Mouse (Mus musculus): Measurements from ENCODE around the gene Chga.
A peak's percentile ranks its signal among the peaks of the same experiment; 100 is the strongest.

Chga gene

DNA sequence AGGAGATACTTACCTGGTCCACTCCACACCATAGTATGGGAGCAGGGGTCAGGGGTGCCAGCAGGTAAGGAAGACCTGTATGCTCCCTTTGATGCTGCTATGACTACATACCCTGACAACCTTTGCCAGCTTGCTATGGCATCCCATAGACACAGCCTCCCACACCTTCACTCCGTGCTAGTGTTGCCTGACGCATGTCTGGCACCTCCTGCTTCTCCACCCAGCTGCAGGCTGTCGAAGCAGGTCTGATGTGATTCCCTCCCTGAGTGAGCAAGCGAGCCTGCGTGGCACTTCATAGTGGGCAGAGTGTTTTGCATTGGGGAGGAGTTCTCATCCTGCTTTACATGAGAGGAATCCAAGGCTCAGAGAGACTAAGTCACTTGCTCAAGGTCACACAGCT is 2.6 kb downstream of the Chga start:
- DNase-seq (ENCODE audit: low spot score in 2 of 2), result no peak

DNA sequence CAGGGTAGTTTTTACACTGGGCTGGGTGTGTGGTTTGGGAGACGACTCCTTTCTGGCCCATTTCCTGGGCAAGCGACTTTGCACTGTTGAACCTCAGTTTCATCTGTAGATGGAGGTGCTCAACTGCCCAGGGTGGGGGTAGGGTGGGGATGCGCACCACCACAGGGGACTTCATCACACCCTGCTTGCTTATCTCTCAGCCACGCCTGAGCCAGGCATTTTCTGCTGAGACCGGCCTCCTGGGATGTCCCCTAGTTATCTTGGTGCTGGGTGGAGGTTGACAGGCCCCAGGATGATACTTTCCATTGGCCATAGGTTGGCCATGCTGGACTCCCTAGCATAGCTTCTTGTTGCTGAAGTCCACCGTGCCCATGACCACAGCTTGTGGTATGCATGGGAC is 10.3 kb downstream of the Chga start:
- DNase-seq (ENCODE audit: low spot score in 2 of 2), result no peak

DNA sequence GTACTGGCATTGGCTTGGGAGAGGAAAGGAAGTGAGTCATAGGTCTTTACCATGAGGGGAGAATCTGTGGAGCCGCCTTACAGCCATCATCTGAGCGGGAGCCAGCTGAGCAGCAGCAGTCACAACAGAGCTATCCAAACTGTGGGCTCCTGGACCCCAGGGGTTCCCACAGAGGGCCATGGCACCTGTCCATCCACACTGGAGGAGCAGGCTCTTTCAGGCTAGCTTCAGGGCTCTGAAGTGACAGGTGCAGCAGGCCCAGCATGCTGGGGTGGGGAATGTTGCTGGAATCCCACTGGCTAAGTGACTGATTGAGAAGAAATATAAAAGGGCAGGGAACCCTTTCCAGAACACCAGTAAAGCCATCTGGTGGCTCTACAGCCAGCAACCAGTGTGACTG is 12.2 kb downstream of the Chga start:
- no peak for DNase-seq (ENCODE audit: low spot score in 2 of 2)

DNA sequence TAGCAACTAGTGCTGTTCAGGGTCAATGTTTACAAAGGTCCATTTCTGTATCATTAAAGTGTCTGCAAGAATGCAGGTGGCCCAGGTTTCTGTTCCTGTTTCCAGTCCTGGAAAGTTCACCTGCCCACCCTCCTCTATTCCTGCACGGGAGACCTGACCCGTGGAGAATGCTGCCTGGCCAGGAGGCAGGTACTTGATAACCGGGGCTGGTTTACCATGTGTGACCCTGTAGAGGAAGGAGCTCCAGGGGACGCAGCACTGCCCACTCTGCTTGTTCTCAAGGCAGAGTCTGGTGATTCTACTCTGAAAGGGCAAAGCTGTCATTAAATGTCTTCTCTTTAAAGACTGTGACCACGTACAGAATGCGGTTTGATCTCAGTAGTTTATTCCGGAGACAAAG is 13.4 kb downstream of the Chga start:
- DNase-seq (ENCODE audit: low spot score in 2 of 2), result no peak

DNA sequence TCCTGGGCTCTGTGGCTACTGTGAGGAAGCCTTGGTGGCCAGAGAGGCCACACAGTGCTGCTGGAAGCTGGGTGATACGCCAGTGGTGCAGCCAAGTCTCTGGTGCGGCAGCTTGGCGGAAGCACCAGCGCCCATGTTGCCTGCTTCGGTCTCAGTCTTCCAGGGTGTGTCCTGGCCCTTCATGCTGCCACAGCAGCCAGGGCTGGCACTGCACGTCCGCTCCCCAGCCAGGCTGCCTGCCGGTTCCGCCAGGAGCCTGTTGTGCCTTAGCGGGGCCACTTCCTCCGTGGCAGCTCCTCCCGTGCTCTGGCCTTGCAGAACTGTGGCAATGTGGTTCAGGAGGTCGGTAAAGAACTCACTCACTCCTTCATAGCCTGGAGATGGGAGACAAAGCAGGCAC is 15.3 kb downstream of the Chga start:
- DNase-seq (ENCODE audit: low spot score in 2 of 2), result no peak

DNA sequence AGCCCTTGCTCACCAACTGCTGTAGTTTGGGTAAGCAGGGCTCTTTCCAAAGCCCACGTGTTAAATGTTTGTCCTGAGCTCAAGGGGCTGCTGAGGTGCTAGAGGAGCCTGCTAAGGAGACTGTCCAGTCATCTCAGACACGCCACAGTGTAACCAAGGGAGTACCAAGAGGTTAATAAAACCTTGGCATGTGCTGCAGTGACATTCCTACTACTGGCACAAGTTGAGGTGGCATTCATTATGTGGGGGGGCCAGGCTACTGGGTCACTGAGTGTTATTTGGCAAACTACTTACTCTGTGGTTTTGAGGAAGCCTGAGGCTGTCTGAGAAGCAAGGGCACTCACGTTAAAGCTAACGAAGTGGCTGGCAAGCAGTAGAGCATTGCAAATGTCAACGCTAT is 16.0 kb downstream of the Chga start:
- DNase-seq (ENCODE audit: low spot score in 2 of 2), result no peak

DNA sequence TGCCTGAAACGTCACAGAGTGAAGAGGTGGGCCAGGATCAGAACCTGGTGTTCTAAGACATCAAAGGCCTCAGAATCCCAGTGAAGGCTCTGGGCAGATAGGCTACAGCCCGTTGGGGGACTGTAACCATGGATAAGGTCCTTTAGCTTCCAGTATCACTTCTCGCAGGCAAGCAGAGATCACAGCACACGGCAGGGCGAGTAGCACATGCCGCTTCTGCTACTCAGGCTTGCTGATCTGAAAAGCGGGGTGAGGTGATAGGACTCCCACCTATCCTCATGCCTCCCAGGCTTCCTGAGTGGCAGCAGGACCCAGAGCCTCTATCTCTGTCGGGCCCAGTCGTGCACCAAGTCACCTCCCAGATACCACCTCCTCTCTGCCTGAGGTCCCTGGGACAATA is 16.9 kb downstream of the Chga start:
- no peak for DNase-seq (ENCODE audit: low spot score in 2 of 2)

DNA sequence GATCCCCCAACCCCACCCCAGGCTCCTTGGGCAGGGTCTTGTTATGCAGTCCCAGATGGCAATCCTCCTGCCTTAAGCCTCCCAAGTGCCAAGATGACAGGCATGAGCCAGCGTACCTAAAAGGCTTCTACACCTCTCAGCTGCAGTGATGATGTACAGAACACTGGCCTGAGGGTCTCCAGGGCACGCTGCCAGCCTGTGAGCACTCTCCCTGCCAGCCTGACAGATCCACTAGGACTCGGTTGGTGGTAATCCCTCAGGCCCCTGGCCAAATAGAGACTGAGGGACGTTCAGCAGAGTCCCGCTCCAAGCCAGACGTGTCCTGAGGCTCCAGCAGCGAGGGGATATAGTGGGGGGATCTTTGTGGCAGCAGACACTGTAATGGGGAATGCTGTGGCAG is 18.3 kb downstream of the Chga start:
- no peak for DNase-seq (ENCODE audit: low spot score in 2 of 2)

DNA sequence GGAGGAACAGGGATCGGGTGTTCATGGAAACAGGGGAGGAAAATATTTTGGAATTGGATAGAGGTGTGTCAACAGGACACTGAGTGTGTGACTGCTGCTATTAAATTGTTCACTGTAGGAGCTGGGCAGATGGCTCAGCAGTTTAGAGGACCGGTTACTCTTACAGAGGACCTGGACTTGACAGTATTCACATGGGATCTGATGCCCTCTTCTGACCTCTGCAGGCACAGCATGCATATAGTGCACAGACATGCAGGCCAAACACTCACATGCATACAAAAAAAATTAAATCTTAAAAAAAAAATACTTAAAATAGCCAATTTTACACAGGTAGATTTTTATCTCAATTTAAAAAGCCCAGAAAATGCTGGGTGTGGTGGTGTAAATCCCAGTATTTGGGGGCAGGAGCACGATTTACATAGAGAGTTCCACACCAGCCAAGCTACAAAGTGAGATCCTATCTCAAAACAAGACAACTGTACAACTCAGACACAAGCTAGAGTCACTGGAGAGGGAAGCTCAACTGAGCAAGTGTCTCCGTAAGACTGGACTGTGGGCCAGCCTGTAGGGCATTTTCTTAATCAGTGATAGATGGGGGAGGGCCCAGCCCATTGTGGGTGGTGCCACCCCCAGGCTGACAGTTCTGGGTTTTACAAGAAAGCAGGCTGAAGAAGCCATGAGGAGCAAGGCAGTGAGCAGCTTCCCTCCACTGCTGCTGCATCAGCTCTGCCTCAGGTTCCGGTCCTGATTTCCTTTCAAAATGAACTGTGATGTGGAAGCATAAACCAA is 21.0 kb downstream of the Chga start:
- no peak for DNase-seq (ENCODE audit: low spot score in 2 of 2)

DNA sequence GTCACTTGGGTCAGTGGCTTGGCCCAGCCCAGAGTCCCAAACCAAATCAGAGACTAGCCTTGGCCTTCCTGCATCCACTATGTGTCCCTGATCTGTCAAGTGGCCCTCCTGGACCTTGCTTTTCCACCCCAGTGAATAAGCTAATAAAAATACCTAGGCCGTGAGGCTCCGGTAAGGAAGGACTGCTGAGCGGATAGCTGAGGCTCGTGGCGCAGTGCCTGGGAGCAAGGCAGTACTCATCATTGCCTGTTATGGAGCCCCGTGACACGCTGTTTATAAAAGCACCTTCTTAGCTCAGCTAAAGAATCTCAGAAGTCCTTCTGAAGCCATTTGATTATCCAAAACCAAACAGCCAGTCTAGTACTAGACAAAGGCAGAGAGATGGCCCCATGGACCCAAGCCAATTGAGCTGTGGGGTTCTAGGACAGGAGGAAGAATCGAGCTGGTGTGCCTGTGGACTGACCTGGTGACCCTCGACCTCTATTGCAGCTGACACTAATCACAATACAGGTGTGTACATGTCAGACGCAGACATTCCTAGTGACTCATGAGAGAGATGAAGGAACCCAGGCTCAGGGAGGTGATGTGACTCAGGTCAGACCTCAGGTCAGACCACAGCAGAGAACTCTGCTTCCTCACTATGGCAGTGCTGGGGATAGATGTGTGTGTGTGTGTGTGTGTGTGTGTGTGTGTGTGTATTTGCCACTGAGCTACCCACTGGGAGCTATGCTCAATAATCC is 22.1 kb downstream of the Chga start:
- no peak for DNase-seq (ENCODE audit: low spot score in 2 of 2)

DNA sequence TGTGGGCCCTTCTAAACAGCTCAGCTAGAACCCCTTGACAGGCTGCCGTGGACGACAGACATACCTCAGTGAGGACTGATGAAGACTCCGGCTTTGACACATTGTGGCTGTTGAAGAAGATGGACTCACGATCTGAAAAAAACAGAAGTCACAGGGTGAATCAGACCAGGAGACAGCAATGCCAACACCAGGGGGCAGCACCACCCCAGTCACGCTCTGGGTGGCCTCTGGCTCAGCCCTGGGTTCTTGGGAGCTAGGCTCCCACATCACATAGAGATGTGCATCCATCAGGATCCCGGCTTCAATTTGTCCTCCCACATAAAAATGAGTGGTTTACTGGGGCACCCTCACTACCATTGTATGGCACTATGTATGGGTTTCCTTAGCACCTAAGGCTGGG is 24.3 kb downstream of the Chga start:
- DNase-seq (ENCODE audit: low spot score in 2 of 2), result peak; percentile 55 to 85

DNA sequence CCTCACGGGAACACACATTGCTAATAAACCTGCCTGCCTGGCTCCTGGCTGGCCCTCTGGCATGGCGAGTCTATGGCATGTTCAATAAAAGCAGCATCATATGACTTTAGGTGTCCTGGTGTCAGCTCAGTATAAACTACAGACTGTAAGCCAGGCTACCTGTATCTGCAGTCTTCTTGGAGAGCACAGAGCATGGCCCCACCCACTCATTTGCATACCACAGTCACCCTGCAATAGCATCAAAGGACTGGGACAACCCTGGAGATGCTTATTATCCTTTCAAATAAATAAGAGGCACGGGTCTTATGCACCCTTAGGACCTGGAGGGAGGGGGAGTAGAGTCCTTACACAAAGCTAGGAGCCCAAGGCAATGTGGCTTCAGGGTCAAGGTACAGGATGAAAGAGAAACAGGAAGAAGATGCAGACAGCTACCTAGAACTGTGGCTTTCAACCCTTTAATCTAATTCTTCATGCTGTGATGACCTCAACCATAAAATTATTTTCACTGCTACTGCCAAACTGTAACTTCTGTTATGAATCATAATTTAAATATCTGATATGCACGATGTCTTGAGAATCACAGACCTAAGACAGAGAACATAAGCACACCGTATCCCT is 26.9 kb downstream of the Chga start:
- DNase-seq (ENCODE audit: low spot score in 2 of 2), result no peak

DNA sequence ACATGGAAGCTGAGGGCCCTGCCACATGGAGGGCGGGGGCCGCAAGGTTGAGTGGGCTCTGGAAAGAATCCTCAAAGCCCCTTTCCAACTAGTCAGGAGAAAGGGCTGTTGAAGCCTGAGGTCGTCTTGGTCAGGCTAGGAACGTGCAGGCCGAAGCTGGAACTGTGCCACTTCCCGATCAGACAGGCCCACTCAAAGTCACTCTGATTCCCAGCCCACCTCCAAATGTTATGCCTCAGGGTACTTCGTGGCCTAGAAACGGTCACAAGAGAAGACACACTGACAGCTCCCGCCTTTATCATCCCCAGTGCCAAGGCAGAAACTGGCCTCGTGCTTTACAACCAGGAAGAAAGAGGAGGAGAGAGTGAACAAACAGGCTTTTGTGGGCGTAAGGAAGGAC is 27.7 kb downstream of the Chga start:
- DNase-seq (ENCODE audit: low spot score in 2 of 2), result no peak

DNA sequence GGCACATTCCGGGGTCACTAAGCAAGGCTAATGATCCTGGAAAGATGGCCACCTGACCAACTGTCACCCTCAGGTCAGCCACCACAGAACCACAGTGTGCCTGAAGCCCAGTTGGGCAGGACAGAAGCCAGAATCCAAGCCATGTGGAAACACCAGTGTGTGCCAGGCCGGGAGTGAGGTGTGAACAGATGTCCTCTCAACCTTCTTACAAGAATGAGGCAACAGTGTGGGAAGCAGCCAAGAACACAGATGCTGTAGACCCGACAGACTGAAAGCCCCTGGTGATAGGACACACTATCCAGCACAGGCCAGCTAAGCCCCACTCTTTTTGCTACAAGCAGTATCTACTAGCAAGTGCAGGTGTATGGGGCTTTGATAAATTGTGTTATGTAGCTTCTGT is 30.6 kb downstream of the Chga start:
- no peak for DNase-seq (ENCODE audit: low spot score in 2 of 2)

DNA sequence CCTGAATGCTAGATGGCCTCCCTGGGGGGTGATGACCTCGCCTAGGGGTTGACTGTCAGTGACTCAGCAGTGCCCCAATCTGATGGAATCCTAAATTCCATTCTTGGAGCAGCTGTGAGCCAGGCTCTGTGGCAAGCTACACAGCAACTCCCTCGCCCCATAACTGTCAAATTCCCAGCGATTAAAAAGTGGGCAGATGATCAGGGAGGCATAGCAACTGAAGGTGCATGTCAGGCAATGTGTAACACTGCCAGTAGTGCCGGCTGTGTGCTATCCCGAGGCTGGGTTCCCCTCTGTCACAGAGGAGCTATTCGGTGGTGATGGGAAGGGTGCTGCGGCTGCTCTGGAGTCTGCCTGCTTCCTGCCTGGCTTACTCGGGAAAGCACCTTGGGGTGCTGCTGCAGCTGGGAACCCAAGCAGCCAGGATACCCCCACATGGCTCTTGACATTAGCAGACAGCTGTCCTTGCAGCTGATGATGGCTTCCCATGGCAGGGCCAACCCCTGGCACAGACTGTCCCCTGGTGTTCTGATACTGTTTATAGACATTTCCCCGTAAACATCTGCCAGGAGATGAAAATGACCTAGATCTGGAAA is 31.6 kb downstream of the Chga start:
- DNase-seq (ENCODE audit: low spot score in 2 of 2), result no peak

DNA sequence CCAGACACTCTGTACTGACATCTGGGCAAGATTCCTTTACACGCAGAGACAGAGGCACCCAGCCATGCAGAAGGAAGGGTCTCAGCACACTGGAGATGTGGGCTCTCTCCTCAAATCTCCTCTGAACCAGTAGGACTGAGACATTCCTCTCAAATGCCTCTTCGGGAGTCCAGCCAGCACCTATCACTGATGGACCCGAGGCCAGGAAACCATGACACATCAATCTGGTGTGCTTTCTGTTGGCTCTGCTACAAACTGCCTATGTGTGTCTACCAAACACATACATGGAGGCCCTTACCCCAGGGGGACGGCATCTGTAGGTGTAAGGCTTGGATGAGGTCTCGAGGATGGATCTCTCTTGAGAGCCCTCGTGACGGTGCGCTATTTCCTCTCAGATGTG is 32.3 kb downstream of the Chga start:
- DNase-seq (ENCODE audit: low spot score in 2 of 2), result no peak

DNA sequence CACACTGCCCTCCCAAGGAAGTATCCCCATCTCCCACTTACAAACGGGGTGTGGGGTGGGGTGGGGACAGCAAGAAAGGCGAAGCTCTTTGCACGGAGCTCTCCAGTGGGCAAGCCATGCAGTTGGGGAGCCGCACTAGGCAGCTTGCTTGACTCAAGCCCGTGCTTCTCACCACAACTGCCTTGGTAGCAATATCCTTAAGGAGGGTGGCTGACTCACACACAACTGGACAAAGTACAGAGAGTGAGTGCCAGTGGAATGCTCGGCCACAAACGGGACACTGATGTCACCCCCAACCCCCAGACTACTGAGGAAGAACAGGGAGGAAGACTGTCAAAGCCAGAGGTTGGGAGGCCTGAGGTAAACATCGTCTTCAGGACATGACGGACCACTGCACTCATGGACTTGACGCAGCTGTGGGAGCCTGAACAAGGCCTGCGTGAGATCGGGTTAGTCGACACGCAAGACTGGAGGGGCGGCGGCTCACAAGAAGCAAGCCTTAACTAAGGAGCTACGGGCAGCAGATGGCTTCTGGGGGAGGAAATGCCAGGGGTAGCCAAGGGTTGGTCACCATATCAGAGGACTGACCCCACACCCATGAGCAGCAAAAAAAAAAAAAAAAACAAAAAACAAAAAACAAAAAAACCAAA is 36.1 kb downstream of the Chga start:
- DNase-seq (ENCODE audit: low spot score in 2 of 2), result no peak

DNA sequence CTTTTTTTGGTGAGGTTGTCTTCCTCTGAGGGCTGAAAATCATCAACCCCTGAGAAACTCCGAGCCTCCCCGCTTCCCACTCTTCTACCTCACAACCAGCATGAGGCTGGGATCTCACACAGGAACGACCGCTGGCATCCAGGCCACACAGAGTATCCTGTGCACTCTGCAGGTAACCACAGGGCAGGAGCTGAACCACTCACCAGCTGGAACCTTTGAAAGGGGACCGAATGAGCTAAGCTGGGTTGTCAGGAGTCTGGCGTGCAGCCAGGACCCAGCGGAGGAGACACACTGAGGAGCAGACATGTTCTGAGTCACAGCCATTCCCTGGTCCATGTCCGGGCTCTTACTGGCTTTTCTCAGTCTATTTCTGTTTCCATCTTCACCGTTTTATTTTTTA is 38.9 kb downstream of the Chga start:
- no peak for DNase-seq (ENCODE audit: low spot score in 2 of 2)

DNA sequence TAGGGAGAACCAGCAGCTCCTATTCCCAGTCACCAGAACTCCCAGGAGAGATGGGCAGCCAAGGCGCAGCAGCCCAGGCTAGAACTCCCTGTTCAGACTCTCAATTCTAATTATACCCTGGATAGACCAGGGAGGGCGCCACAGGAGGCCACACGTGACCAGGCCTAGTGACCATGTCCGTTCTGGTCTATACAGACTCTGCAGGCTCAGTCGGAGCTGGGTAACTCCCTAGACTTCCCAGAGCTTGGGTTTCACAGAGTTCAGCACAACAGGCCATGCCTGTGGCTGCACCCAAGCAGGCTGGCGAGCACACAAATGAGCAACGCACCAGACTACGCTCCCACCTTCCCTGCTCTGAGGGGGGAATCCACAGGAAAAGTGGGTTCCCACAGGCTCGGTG is 39.9 kb downstream of the Chga start:
- DNase-seq (ENCODE audit: low spot score in 2 of 2), result no peak

DNA sequence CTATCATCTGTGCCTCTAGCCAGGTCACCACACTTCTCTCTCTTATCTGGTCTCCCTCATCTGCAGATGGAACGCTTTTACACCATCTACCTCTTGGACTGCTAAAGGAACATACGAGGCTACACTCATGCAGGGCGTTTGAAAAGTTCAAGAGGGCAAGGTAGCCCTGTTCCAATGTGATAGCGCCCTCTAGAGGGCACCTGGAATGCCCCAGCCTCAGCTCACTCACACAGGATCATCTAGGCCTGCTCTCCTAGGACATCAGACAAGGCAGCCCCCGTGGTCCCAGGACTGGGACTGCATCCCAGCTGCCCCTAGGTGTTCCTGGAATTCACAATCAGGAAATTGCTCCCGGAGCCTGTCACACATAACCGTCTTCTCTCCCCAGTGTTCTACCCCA is 41.6 kb downstream of the Chga start:
- peak in 1 of 2 experiments; percentile 36 for DNase-seq (ENCODE audit: low spot score in 2 of 2)

DNA sequence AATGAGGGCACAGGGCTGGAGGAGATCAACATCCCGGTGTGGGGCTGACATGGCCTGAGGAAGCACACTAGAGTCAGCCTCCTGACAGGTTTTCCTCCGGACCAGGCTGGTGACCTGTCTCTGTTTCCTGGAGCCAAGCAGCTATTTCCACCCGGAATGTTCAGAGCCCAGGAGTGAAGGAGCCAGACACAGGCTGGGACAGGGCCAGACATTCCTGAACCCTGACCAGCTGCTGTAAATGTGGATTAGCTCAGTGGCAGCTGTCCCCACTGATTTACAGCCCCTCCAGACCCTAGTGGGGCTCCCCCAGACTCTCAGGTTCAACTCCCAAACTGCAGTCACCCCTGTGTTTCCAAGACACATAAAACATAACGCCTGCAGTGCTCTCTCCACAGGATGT is 42.7 kb downstream of the Chga start:
- no peak for DNase-seq (ENCODE audit: low spot score in 2 of 2)

DNA sequence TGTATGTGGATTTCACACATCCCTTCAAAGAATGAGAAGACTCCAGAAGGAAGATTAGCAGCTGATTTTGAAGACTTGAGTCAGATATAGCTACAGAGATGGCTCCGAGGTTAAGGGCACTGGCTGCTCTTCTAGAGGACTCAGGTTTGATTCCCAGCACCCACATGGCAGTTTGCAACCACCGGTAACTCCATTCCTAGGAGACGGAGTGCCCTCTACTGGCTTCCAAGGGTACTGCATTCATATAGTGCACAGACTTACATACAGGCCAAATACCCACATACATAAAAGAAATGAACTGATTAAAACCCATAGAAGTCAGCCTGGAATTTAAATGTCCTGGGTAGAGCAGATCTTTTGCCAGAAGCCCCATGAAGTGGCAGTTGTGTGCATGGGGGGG is 43.8 kb downstream of the Chga start:
- DNase-seq (ENCODE audit: low spot score in 2 of 2), result no peak

All from spleen, postnatal 10 days (tissue).